Mouse (Mus musculus): ENCODE data around the gene Fundc1.

- TF ChIP-seq CTCF (IDR thresholded peaks at IDR 0.05; ENCODE audit: borderline replicate concordance, control insufficient read depth, extremely low read depth, insufficient read depth, low read length, poor library complexity) (no peak), POLR2A (IDR thresholded peaks at IDR 0.05; ENCODE audit: control insufficient read depth, extremely low read depth, insufficient read depth, low read length, poor library complexity) (no peak)
Measured at GRCm38 (mm10) chrX:17608763-17609162, 36.6 kb upstream of the Fundc1 start.

Measured in thymus, adult 2 months (tissue).